Mouse (Mus musculus): ENCODE measurements at regions not wholly inside any gene's neighbourhood (a gene's known extent, or its start where the extent isn't known, plus 50 kb on each side); places are given as distances from the start of the nearest gene placed in this dataset.
"Not testable (repeated sequence)": the region's sequence is repeated elsewhere in the genome, so short reads cannot be mapped to it uniquely, and the experiment has no call there.

- H3K27me3 ChIP-seq (ENCODE audit: control insufficient read depth, insufficient read depth, low read length); H3K4me1 ChIP-seq (replicated peaks; ENCODE audit: control insufficient read depth, insufficient read depth, low read length); H3K9ac ChIP-seq; ATAC-seq (ENCODE audit: low FRiP score); H3K4me2 ChIP-seq (replicated peaks); H3K36me3 ChIP-seq (replicated peaks; ENCODE audit: control insufficient read depth, insufficient read depth); H3K27ac ChIP-seq; H3K9me3 ChIP-seq (ENCODE audit: control insufficient read depth, low read length); H3K4me3 ChIP-seq (replicated peaks; ENCODE audit: low read length); DNase-seq (ENCODE audit: low spot score): not testable (repeated sequence)
- WGBS, result 100% methylated on average over 2 of the region's 2 CpGs
Observed at GRCm38 (mm10) chr8:20120186-20120585, 217.0 kb downstream of the Gm31371 start.

- H3K27me3 ChIP-seq (ENCODE audit: control insufficient read depth, insufficient read depth, low read length); H3K9ac ChIP-seq; H3K27ac ChIP-seq; H3K4me3 ChIP-seq (replicated peaks; ENCODE audit: low read length); H3K9me3 ChIP-seq (ENCODE audit: control insufficient read depth, low read length); ATAC-seq (ENCODE audit: low FRiP score); H3K4me2 ChIP-seq (replicated peaks); H3K4me1 ChIP-seq (replicated peaks; ENCODE audit: control insufficient read depth, insufficient read depth, low read length); H3K36me3 ChIP-seq (replicated peaks; ENCODE audit: control insufficient read depth, insufficient read depth): not testable (repeated sequence)
- peak; percentile 17 for DNase-seq (ENCODE audit: low spot score)
- 91% methylated on average over 10 of the region's 11 CpGs for WGBS
Observed at GRCm38 (mm10) chr8:20121391-20121909, 218.3 kb downstream of the Gm31371 start.

DNA sequence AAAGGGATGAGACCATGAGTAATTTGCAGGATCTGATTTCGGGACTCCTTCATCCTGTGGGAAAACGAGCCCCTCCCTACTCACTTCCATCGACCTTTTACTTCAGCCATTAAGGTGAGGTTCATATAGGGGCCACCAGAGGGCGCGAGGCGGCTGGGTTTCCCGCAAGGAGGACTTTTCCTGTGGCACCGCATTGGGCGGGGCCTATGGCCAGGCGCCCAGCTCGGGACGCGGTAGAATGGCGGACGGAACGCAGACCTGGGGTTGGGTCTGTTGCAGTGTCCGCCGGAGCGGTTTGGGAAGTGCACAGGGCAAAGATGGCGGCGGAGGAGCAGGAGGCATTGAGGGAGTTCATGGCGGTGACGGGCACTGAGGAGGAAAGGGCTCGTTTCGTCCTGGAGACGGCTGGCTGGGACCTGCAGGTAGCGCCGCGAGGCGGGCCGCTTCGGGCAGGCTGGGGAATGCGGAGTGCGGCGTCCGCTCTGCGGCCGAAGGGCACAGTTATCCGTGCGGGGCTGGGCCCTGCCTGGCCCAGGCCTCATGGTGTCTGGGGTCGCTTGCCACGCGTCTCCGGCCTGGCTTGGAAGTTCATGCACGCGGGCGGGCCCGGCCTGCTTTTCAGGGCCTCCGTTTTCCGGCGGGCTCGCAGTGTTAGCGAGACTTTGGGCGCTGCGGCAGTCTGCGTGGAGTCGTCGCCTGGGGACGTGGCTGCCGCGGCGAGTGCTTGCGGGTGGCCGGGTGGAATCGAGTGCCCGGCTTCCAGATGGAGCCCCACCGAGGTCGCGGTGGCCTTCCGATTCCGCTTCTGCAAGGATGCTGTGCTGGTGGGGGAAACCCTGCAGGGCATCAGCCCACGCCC lies 219.1 kb downstream of the Gm31371 start:
- not testable (repeated sequence) for H3K4me1 ChIP-seq (replicated peaks; ENCODE audit: control insufficient read depth, insufficient read depth, low read length); H3K36me3 ChIP-seq (replicated peaks; ENCODE audit: control insufficient read depth, insufficient read depth); H3K9me3 ChIP-seq (ENCODE audit: control insufficient read depth, low read length); H3K27me3 ChIP-seq (ENCODE audit: control insufficient read depth, insufficient read depth, low read length)
- WGBS, result 13% methylated on average over 60 of the region's 72 CpGs
- H3K9ac ChIP-seq, result peak overlapping the region; percentile 75
- peak overlapping the region; percentile 37 for H3K4me3 ChIP-seq (replicated peaks; ENCODE audit: low read length)
- peak overlapping the region; percentile 38 for H3K4me2 ChIP-seq (replicated peaks)
- H3K27ac ChIP-seq, result peak overlapping the region; percentile 71
- peak; percentile 100 for ATAC-seq (ENCODE audit: low FRiP score)
- DNase-seq (ENCODE audit: low spot score), result peak; percentile 98

GRCm38 (mm10) chr8:20123545-20123944 lies 220.4 kb downstream of the Gm31371 start:
- not testable (repeated sequence) for H3K27me3 ChIP-seq (ENCODE audit: control insufficient read depth, insufficient read depth, low read length); H3K27ac ChIP-seq; H3K36me3 ChIP-seq (replicated peaks; ENCODE audit: control insufficient read depth, insufficient read depth); H3K4me3 ChIP-seq (replicated peaks; ENCODE audit: low read length); ATAC-seq (ENCODE audit: low FRiP score); H3K9me3 ChIP-seq (ENCODE audit: control insufficient read depth, low read length); H3K4me1 ChIP-seq (replicated peaks; ENCODE audit: control insufficient read depth, insufficient read depth, low read length); DNase-seq (ENCODE audit: low spot score); H3K9ac ChIP-seq
- 94% methylated on average over 5 of the region's 5 CpGs for WGBS
- H3K4me2 ChIP-seq (replicated peaks), result peak overlapping the region; percentile 31; the same call in 1 of the 2 replicates

- H3K4me3 ChIP-seq (replicated peaks; ENCODE audit: low read length); DNase-seq (ENCODE audit: low spot score); H3K36me3 ChIP-seq (replicated peaks; ENCODE audit: control insufficient read depth, insufficient read depth); ATAC-seq (ENCODE audit: low FRiP score); H3K27me3 ChIP-seq (ENCODE audit: control insufficient read depth, insufficient read depth, low read length); H3K4me2 ChIP-seq (replicated peaks); H3K9ac ChIP-seq; H3K27ac ChIP-seq; H3K4me1 ChIP-seq (replicated peaks; ENCODE audit: control insufficient read depth, insufficient read depth, low read length); H3K9me3 ChIP-seq (ENCODE audit: control insufficient read depth, low read length): not testable (repeated sequence)
- no CpG with 5 or more reads among the region's 1 CpGs for WGBS
Observed at GRCm38 (mm10) chr8:20135626-20136025, 227.4 kb downstream of the Gm15319 start.

DNA sequence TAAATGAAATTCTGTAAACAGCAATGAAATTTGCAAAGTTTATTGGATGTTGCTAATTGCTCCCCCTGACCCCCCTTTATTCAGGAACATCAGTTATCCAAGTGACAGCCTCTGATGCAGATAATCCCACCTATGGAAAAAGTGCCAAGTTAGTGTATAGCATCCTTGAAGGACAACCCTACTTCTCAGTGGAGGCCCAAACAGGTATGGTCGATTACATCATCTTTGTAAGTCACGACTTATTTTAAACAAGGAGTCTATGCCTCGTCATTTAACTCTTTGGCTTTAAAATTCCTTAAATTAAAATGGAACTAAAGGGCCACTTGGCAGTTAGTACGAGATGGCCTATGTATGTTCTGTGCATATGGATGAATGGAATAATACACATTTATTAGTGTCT lies 217.6 kb downstream of the Gm15319 start:
- not testable (repeated sequence) for H3K27me3 ChIP-seq (ENCODE audit: control insufficient read depth, insufficient read depth, low read length)
- 90% methylated on average over 4 of the region's 4 CpGs for WGBS

DNA sequence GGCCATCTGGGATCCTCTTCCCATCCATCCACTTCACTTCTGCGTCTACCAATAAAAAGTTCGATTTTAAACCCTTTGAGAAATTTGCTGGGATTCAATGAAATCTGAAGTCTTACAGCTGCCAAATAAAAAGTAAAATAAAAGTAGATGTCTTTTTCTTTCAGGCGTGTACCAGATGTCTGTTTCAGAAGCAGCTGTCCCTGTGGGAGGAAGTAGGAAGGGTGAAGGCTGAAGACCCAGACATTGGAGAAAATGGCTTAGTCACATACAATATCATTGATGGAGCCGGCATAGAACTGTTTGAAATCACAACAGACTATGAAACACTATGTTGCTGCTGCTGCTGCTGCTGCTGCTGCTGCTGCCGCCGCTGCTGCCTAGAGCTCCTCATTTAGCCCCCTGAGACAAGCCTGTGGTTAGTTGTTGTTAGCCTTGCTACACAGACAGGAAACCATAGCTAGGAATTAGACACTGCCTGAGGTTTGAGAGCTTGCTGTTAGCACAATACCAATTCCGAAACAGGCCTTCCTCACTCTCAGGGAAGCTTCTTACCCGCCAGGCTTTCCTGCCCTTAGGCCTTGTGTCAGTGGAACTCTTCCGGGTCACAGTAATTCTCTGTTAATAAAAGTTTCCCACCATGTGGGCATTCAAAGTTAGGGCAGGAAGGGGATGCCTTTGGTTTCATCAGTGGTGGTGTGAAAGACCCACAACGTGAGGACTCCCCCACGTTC lies 211.5 kb downstream of the Gm15319 start:
- WGBS, result 98% methylated on average over 6 of the region's 11 CpGs
- DNase-seq (ENCODE audit: low spot score), result not testable (repeated sequence)

More for the DNA sequence above, 217.6 kb downstream of the Gm15319 start:
- not testable (repeated sequence) for H3K9me3 ChIP-seq (ENCODE audit: control insufficient read depth, low read length); ATAC-seq (ENCODE audit: low FRiP score); H3K27ac ChIP-seq; H3K4me2 ChIP-seq (replicated peaks); H3K4me3 ChIP-seq (replicated peaks; ENCODE audit: low read length); DNase-seq (ENCODE audit: low spot score); H3K4me1 ChIP-seq (replicated peaks; ENCODE audit: control insufficient read depth, insufficient read depth, low read length); H3K36me3 ChIP-seq (replicated peaks; ENCODE audit: control insufficient read depth, insufficient read depth); H3K9ac ChIP-seq

GRCm38 (mm10) chr8:20154091-20154490 lies 208.9 kb downstream of the Gm15319 start:
- not testable (repeated sequence) for ATAC-seq (ENCODE audit: low FRiP score); H3K4me1 ChIP-seq (replicated peaks; ENCODE audit: control insufficient read depth, insufficient read depth, low read length); H3K4me3 ChIP-seq (replicated peaks; ENCODE audit: low read length); H3K4me2 ChIP-seq (replicated peaks); H3K36me3 ChIP-seq (replicated peaks; ENCODE audit: control insufficient read depth, insufficient read depth); H3K9ac ChIP-seq; H3K9me3 ChIP-seq (ENCODE audit: control insufficient read depth, low read length); H3K27ac ChIP-seq; DNase-seq (ENCODE audit: low spot score); H3K27me3 ChIP-seq (ENCODE audit: control insufficient read depth, insufficient read depth, low read length)
- WGBS, result 94% methylated on average over 1 of the region's 1 CpGs

More for the DNA sequence above, 211.5 kb downstream of the Gm15319 start:
- H3K9me3 ChIP-seq (ENCODE audit: control insufficient read depth, low read length); H3K4me1 ChIP-seq (replicated peaks; ENCODE audit: control insufficient read depth, insufficient read depth, low read length); ATAC-seq (ENCODE audit: low FRiP score); H3K4me3 ChIP-seq (replicated peaks; ENCODE audit: low read length); H3K27ac ChIP-seq; H3K36me3 ChIP-seq (replicated peaks; ENCODE audit: control insufficient read depth, insufficient read depth); H3K9ac ChIP-seq; H3K27me3 ChIP-seq (ENCODE audit: control insufficient read depth, insufficient read depth, low read length); H3K4me2 ChIP-seq (replicated peaks): not testable (repeated sequence)
